Mouse (Mus musculus): ENCODE data around the gene Olfr286. TPM values are rescaled to one million over a fixed set of nuclear protein-coding genes. Genes with fewer than 3 reads are reported as not detected.

Gene Olfr286
- polyA plus RNA-seq, 1 experiment from 2014 or later: not detected

DNA sequence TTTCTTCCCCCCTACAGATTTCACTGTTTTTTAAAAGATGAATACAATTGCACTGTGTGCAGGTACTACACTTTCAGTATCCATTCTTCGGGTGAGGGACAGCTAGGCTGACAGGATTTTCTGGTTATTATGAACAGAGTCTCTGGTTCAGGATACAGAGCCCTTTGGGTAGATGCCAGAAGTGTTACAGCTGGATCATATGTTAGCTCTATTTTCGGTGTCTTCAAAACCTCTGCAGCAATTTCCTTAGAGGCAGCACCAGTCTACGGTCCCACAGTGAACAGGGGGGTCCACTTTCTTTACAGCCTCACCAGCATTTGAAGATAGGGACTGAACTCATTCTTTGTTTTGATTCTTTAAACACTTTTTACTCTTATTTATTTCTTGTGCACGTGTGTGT is 49.8 kb downstream of the Olfr286 start:
- Histone ChIP-seq H3K27me3 (0 out of 2 replicates have a peak, but pooled peaks cover 2% of the 10 kb centered on the region), H3K4me1 (peaks cover 12% of the 10 kb centered on the region), H3K36me3 (no peaks in the 10 kb centered on the region), H3K9ac (no peak overlapping the region; the same call in 1 of the 2 replicates), H3K4me2 (no peak overlapping the region), H3K27ac (no peak overlapping the region), H3K9me3 (no peaks in the 10 kb centered on the region), H3K4me3 (no peak overlapping the region)
- no peak for ATAC-seq (ENCODE audit: borderline replicate concordance, extremely low read depth, low FRiP score, low TSS enrichment)
- WGBS: 47% methylated on average over 4 of the region's 4 CpGs

DNA sequence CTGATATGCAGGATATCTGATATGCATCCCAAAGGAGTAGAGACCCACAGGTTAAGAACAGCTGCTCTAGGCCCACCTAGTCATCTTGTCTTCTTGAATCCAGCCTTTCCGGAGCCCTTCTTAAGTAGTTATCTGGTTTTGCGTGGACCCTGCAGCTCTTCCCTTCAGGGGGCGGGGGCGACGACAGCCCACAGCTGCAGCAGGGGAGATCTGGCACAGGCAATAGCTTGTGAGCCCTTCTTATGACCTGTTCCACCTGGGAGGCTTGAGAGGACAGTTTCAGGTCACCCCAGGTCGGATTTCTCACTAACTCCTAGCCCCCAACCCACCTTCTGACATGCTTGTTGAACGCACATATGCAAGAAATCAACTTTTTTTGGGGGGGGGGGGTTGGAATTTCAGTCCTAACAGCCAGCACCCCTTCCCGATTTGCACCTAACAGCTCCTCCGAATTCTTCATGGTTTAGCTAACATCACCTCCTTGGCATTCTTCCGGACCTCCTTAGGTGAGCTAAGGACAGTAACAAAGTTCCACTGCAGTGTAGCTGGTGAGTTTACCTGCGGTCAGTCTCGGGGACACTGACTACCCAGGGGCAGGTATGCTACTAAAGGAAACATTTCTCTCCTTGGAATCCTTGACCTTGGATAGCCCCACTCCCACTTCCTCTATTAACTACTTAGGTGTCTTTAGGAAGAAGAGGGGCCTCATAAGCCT is 52.2 kb downstream of the Olfr286 start:
- Histone ChIP-seq H3K4me3 (no peak overlapping the region), H3K36me3 (no peaks in the 10 kb centered on the region), H3K9me3 (no peaks in the 10 kb centered on the region), H3K27me3 (peaks cover 19% of the 10 kb centered on the region; the same call in 1 of the 2 replicates), H3K9ac (no peak overlapping the region), H3K27ac (no peak overlapping the region), H3K4me1 (peaks cover 12% of the 10 kb centered on the region), H3K4me2 (peak overlapping the region; percentile 78; the same call in 1 of the 2 replicates)
- ATAC-seq (ENCODE audit: borderline replicate concordance, extremely low read depth, low FRiP score, low TSS enrichment): no peak
- WGBS: 63% methylated on average over 12 of the region's 12 CpGs

DNA sequence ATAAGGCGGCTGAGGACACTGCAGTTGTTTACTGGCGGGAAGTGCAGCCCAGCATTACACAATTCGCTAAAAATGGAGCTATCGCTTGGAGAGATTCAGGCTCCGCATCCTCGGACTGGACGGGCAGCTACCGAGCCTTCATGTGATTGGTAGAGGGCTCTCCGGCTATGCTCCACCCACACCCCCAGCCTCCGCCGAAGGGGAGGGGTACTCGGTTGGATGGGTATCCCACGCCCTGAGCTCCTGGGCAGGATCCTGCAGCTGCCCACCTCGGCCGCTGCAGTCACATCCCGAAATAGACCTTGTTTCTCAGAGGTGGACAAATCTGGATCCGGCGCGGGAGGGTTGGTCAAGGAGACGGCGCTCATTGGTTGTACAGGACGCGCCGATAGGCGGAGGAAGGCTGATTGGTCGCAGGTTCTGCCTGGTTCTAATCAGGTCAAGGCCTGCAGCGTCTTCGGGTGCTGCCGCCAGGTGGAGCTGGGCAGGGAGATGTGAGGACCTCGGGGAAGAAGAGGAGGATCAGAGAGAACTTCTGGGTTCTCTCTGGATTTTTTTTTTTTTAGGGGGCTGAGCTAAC is 53.0 kb downstream of the Olfr286 start:
- Histone ChIP-seq H3K27me3 (peaks cover 24% of the 10 kb centered on the region; the same call in 1 of the 2 replicates), H3K36me3 (no peaks in the 10 kb centered on the region), H3K4me1 (peaks cover 12% of the 10 kb centered on the region), H3K9ac (0 out of 2 replicates have a peak overlapping the region, but pooled peaks have one; percentile 0), H3K9me3 (no peaks in the 10 kb centered on the region), H3K27ac (peak overlapping the region; percentile 20; the same call in 1 of the 2 replicates), H3K4me3 (peak overlapping the region; percentile 63), H3K4me2 (peak overlapping the region; percentile 78)
- peak; percentile 97 for ATAC-seq (ENCODE audit: borderline replicate concordance, extremely low read depth, low FRiP score, low TSS enrichment)
- under 1% methylated on average over 30 of the region's 30 CpGs for WGBS

DNA sequence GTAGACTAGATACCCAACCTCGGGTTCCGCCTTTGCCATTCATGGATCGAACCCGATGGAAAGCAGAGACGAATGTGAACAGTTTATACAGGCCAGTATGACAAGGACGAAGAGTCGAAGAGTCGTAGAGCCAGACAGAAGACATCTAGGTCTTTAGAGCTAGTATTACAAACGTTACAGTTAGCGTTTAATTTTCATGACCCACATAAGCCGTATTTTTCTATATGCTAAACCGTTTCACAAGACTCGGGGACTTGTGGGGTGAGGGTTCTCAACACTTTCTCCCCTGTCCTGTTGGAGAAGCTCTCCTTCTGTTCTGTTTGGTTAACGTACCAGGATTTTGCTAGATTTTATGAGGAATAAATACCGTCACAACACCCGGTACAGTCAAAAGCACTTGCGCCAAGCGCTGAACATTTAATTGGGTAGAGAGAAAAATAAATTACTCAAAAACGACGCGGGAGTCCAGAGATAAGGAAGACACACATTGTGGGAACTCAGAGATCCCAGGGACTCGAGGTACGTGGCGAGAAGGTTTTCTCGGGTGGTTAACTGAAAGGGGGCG is 53.6 kb downstream of the Olfr286 start:
- ATAC-seq (ENCODE audit: borderline replicate concordance, extremely low read depth, low FRiP score, low TSS enrichment): no peak
- Histone ChIP-seq H3K36me3 (no peaks in the 10 kb centered on the region), H3K9me3 (no peaks in the 10 kb centered on the region), H3K9ac (0 out of 2 replicates have a peak overlapping the region, but pooled peaks have one; percentile 0), H3K4me1 (peaks cover 12% of the 10 kb centered on the region), H3K27me3 (peaks cover 29% of the 10 kb centered on the region; the same call in 1 of the 2 replicates), H3K4me3 (peak overlapping the region; percentile 63), H3K27ac (peak overlapping the region; percentile 20; the same call in 1 of the 2 replicates), H3K4me2 (peak overlapping the region; percentile 78)
- 8% methylated on average over 26 of the region's 26 CpGs for WGBS

DNA sequence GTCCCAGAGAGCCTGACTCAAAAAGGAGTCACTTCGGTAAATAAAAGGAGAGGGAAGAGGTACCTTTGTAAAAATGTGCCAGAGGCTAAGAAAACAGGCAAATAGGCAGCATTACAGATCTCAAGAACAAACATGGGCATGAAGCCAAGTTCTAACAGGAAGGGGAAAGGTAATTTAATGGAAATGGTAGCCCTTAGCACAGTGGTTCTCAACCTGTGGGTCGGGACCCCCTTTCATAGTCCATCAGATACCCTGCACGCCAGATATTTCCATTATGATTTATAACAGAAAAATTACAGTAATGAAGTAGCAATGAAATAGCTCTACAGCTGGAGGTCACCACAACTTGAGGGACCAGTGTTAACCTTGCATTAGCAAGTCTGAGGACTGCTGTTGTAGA is 56.9 kb downstream of the Olfr286 start:
- no peaks in the 10 kb centered on the region for H3K9me3 ChIP-seq
- ATAC-seq (ENCODE audit: borderline replicate concordance, extremely low read depth, low FRiP score, low TSS enrichment): no peak
- peaks cover 12% of the 10 kb centered on the region for H3K4me1 ChIP-seq
- no peaks in the 10 kb centered on the region for H3K36me3 ChIP-seq
- no peak overlapping the region for H3K9ac ChIP-seq
- H3K4me2 ChIP-seq: no peak overlapping the region
- 53% methylated on average over 3 of the region's 3 CpGs for WGBS
- H3K27ac ChIP-seq: no peak overlapping the region
- H3K27me3 ChIP-seq: peaks cover 53% of the 10 kb centered on the region; the same call in 1 of the 2 replicates
- H3K4me3 ChIP-seq: no peak overlapping the region

Other genes with a start within 250 kb of the Olfr286 start
- 19.1 and 20.1 TPM in 2 replicates for gene Col2a1, start 229.8 kb downstream of the Olfr286 start, polyA plus RNA-seq (2015; fragmentation: Nextera tagmentation; extraction: Ambion mirVana)
- 26.9 and 31.2 TPM in 2 replicates for gene Pfkm, start 141.9 kb downstream of the Olfr286 start, polyA plus RNA-seq (2015; fragmentation: Nextera tagmentation; extraction: Ambion mirVana)
- 29.4 and 32.0 TPM in 2 replicates for gene Senp1, start 140.7 kb downstream of the Olfr286 start, polyA plus RNA-seq (2015; fragmentation: Nextera tagmentation; extraction: Ambion mirVana)
- gene Asb8, start 68.8 kb downstream of the Olfr286 start, polyA plus RNA-seq (2015; fragmentation: Nextera tagmentation; extraction: Ambion mirVana): 43.6 and 44.4 TPM in 2 replicates
- 0.07 and 0.15 TPM in 2 replicates for gene Ccdc184, start 67.3 kb downstream of the Olfr286 start, polyA plus RNA-seq (2015; fragmentation: Nextera tagmentation; extraction: Ambion mirVana)
- not detected in 2 replicates for gene Olfr288, start 38.9 kb downstream of the Olfr286 start, polyA plus RNA-seq (2015; fragmentation: Nextera tagmentation; extraction: Ambion mirVana)
- gene Gm44579, start 13.5 kb downstream of the Olfr286 start, polyA plus RNA-seq (2015; fragmentation: Nextera tagmentation; extraction: Ambion mirVana): not detected in 2 replicates
- gene Olfr287, start 13.4 kb downstream of the Olfr286 start, polyA plus RNA-seq (2015; fragmentation: Nextera tagmentation; extraction: Ambion mirVana): not detected in 2 replicates
- not detected in 2 replicates for gene H1fnt, start 22.8 kb upstream of the Olfr286 start, polyA plus RNA-seq (2015; fragmentation: Nextera tagmentation; extraction: Ambion mirVana)
- gene Zfp641, start 61.7 kb upstream of the Olfr286 start, polyA plus RNA-seq (2015; fragmentation: Nextera tagmentation; extraction: Ambion mirVana): 0.73 and 0.86 TPM in 2 replicates
- gene Olfr285, start 82.9 kb upstream of the Olfr286 start, polyA plus RNA-seq (2015; fragmentation: Nextera tagmentation; extraction: Ambion mirVana): not detected in 2 replicates
- not detected in 2 replicates for gene Olfr284, start 106.5 kb upstream of the Olfr286 start, polyA plus RNA-seq (2015; fragmentation: Nextera tagmentation; extraction: Ambion mirVana)
- gene Olfr283, start 146.5 kb upstream of the Olfr286 start, polyA plus RNA-seq (2015; fragmentation: Nextera tagmentation; extraction: Ambion mirVana): not detected in 2 replicates
- not detected in 2 replicates for gene Olfr282, start 196.8 kb upstream of the Olfr286 start, polyA plus RNA-seq (2015; fragmentation: Nextera tagmentation; extraction: Ambion mirVana)
- gene Olfr281, start 218.1 kb upstream of the Olfr286 start, polyA plus RNA-seq (2015; fragmentation: Nextera tagmentation; extraction: Ambion mirVana): not detected in 2 replicates
- gene OR5BS1P, start 235.4 kb upstream of the Olfr286 start, polyA plus RNA-seq (2015; fragmentation: Nextera tagmentation; extraction: Ambion mirVana): not detected in 2 replicates
- gene Lalba, start 248.3 kb upstream of the Olfr286 start, polyA plus RNA-seq (2015; fragmentation: Nextera tagmentation; extraction: Ambion mirVana): 0.21 and 0.40 TPM in 2 replicates

All from lung, embryonic 15.5 days (tissue).